ENCODE assay signal across 8 mouse cellular contexts in genomic region chr5:3927801-3928689, GRCm38 (mm10). TPM values are rescaled to one million over a fixed set of nuclear protein-coding genes. Genes with fewer than 3 reads are reported as not detected.
DNase-seq lines count a peak whose midpoint lies in the region; ATAC-seq and TF ChIP-seq lines count a peak whose summit lies in the region.

TSS of gene Akap9 (plus strand) at chr5:3928054.

- H3K27ac ChIP-seq in forebrain, embryonic 15.5 days (replicated peaks) = peak within 1 kb of the TSS; percentile 98
- H3K27ac ChIP-seq in lung, embryonic 15.5 days = peak within 1 kb of the TSS; percentile 73

- intact Hi-C loops in heart, postnatal 36 days (cut with DNase I) = loop anchor here (2.0 kb wide), 1 partner anchor 33 kb away; no protein-coding TSS in a partner anchor

- H3K27me3 ChIP-seq in G1E (ENCODE audit: insufficient read depth, low read length) = no peaks in the 10 kb centered on the region
- no peaks in the 10 kb centered on the region for H3K27me3 ChIP-seq in forebrain, embryonic 15.5 days
- H3K27me3 ChIP-seq in lung, embryonic 15.5 days = no peaks in the 10 kb centered on the region

- peak within 1 kb of the TSS; percentile 59 for H3K4me2 ChIP-seq in forebrain, embryonic 15.5 days (replicated peaks)
- H3K4me2 ChIP-seq in lung, embryonic 15.5 days = peak within 1 kb of the TSS; percentile 78

- peak; percentile 57 for DNase-seq in G1E (ENCODE audit: low spot score)
- DNase-seq in cerebellum, adult 11-12 months = peak; percentile 74
- peak; percentile 75 to 82 for DNase-seq in heart, postnatal 36 days
- DNase-seq in layer of hippocampus, adult 8-10 months (ENCODE audit: low spot score in 2 of 2) = peak in 1 of 2 experiments; percentile 48
- peak; percentile 45 for DNase-seq in ovary, adult 18-20 months (ENCODE audit: low spot score)
- DNase-seq in thymus, postnatal 0 days (ENCODE audit: low spot score) = peak; percentile 43

- peak within 1 kb of the TSS; percentile 89 for H3K4me3 ChIP-seq in G1E (ENCODE audit: low read depth, low read length)
- H3K4me3 ChIP-seq in forebrain, embryonic 15.5 days = peak within 1 kb of the TSS; percentile 93
- H3K4me3 ChIP-seq in lung, embryonic 15.5 days = peak within 1 kb of the TSS; percentile 81

- H3K4me1 ChIP-seq in G1E (ENCODE audit: insufficient read depth, low read depth, low read length) = peaks cover 25% of the 10 kb centered on the region
- H3K4me1 ChIP-seq in forebrain, embryonic 15.5 days = peaks cover 40% of the 10 kb centered on the region
- H3K4me1 ChIP-seq in lung, embryonic 15.5 days = peaks cover 11% of the 10 kb centered on the region

- peak; percentile 42 for ATAC-seq in G1E (ENCODE audit: extremely low read depth, insufficient number of reproducible peaks, low FRiP score, poor library complexity, severe bottlenecking)
- peak; percentile 84 for ATAC-seq in forebrain, embryonic 15.5 days (replicated peaks)
- peak; percentile 92 for ATAC-seq in lung, embryonic 15.5 days (ENCODE audit: borderline replicate concordance, extremely low read depth, low FRiP score, low TSS enrichment)

- peaks cover 16% of the 10 kb centered on the region for H3K36me3 ChIP-seq in G1E (replicated peaks)
- no peaks in the 10 kb centered on the region for H3K36me3 ChIP-seq in forebrain, embryonic 15.5 days
- no peaks in the 10 kb centered on the region for H3K36me3 ChIP-seq in lung, embryonic 15.5 days

- TF ChIP-seq CTCF in G1E (IDR thresholded peaks at IDR 0.05; ENCODE audit: low read depth, low read length) = no peak

- under 1% methylated on average over 78 of the region's 82 CpGs for WGBS in forebrain, embryonic 15.5 days
- under 1% methylated on average over 54 of the region's 82 CpGs for WGBS in lung, embryonic 15.5 days

- peak within 1 kb of the TSS; percentile 98 for H3K9ac ChIP-seq in forebrain, embryonic 15.5 days (replicated peaks)
- peak within 1 kb of the TSS; percentile 81 for H3K9ac ChIP-seq in lung, embryonic 15.5 days

- no peaks in the 10 kb centered on the region for H3K9me3 ChIP-seq in G1E (replicated peaks)
- no peaks in the 10 kb centered on the region for H3K9me3 ChIP-seq in forebrain, embryonic 15.5 days
- H3K9me3 ChIP-seq in lung, embryonic 15.5 days = no peaks in the 10 kb centered on the region

RNA-seq across cellular contexts. Expression of gene Akap9, which starts in this region (rescaled TPM):
- total RNA-seq in G1E (2014; fragmentation: Nextera tagmentation) = 119 and 142 TPM in 2 replicates
- total RNA-seq in G1E (2017) = 48.3 and 58.1 TPM in 2 replicates
- polyA plus RNA-seq in G1E (2012) = 31.2 and 34.4 TPM in 2 replicates
- polyA plus RNA-seq in forebrain, embryonic 15.5 days (2015; fragmentation: Nextera tagmentation; extraction: Ambion mirVana) = 397 and 434 TPM in 2 replicates
- total RNA-seq in heart, postnatal 36 days (2021) = 10 to 100 TPM; 40.7 to 53.2 TPM
- 10 to 100 TPM; 55.6 to 74.3 (median 61.6) TPM for total RNA-seq in layer of hippocampus, adult 8-10 months (2022)
- polyA plus RNA-seq in lung, embryonic 15.5 days (2015; fragmentation: Nextera tagmentation; extraction: Ambion mirVana) = 102 and 105 TPM in 2 replicates
- 88.5 and 118 TPM in 2 replicates for polyA plus RNA-seq in thymus, postnatal 0 days (2015; fragmentation: Nextera tagmentation; extraction: Ambion mirVana)

Comparison
In these comparisons a context has a peak if more than half of its experiments do, and no peak if none do; other contexts are left out.
1. ATAC-seq: peak in every context shown above with its lines; median percentile 92 in lung, embryonic 15.5 days; 84 in forebrain, embryonic 15.5 days; 42 in G1E.